Mouse (Mus musculus) large intestine, adult 2 months (tissue): ENCODE measurements around the gene Gm28036. TPM values are rescaled to one million over a fixed set of nuclear protein-coding genes. Genes with fewer than 3 reads are reported as not detected.
"Not testable (repeated sequence)": the region's sequence is repeated elsewhere in the genome, so short reads cannot be mapped to it uniquely, and the experiment has no call there.

Source experiments
- DNase-seq: peaks from one replicate; pipeline ENCODE4 v3.0.0-alpha.2; 2012; ENCODE audit warnings: low read depth, low spot score
- WGBS: fragments of 180-500 bp; shearing (Covaris S2); methylation state at CpG from one replicate; pipeline ENCODE4 v1.1.7; 2018; 5-methylcytosine and 5-hydroxymethylcytosine counted together
- polyA plus RNA-seq: library from polyadenylated mRNA; depleted of rRNA; stranded (reverse); fragments of >200 nt; gene quantifications from 2 replicates; pipeline ENCODE4 v1.2.3, GENCODE M21; 2012; rRNA removed

Gm28036 gene
- polyA plus RNA-seq, result 1.1 and 3.1 TPM in 2 replicates

DNA sequence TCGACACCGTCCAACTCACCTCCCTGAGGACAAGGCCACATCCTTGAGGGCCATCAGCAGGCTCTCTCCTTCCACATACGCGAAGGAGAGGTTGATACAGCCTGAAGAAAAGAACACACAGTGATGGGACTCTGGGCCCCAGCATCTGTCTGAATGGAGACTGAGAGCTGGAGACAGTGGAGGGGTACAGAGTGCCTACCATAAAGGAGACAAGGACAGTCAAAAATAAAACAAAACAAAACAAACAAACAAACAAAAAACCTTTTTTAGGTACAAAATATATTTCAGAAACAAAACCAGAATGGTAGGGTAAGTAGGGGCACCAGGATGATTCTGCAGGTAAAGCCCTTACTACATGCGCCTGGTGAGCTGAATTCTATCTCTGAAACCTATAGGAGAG, at the start of gene Gm28036:
Gene Gm28036 (minus strand): TSS at position 101 of the 400 bp plus-strand sequence.
- DNase-seq, result no peak
- 96% methylated on average over 5 of the region's 5 CpGs for WGBS

DNA sequence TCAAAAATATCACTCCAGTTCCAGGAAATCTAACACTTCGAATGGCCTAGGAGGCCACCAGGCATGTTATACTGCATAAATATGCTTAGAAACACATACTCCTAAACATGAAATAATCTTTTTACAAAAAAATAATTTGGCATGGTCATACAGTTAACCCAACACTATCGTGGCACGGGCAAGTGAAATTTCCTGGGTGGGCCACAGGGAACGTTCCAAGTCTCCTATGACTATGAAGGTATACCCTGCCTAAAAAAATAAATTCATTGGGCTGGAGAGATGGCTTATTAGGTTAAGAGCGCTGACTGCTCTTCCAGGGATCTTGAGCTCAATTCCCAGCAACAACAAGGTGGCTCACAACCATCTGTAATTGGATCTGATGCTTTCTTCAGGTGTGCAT, 39.7 kb upstream of the Gm28036 start:
- 92% methylated on average over 5 of the region's 5 CpGs for WGBS
- DNase-seq, result no peak

DNA sequence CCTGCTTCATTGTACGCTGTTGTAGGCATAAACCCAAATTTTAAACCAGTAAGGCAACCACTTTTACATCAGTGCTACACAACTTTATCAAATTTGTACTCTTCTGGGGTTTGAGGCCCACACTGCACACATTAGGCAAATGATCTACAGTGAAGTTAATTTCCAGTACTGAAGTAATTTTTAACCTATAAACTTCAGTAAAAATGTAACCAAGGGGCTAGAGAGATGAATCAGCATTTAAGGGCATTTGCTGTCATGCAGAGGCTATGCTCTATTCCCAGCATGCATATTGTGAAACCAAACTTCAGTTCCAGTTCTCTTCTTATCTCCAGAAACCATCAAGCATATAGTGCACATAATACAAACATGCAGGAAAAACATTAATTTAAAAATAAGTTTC, 38.6 kb upstream of the Gm28036 start:
- WGBS, result 98% methylated on average over 1 of the region's 1 CpGs

DNA sequence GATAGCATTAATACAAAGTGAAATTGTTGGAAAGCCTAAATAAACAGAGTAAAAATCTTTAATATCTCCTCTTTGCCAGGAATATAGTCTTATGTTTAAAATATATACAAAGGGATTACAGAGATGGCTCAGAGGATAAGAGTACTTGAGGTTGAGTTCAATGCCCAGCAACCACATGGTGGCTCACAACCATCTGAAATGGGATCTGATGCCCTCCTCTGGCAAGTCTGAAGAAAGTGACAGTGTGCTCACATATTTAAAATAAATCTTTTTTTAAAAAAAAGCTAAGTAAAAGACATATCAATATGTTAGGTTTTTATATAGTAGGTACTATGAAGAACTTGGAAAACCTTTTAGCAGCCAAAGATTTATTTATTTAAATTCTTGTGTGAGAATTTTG, 24.6 kb upstream of the Gm28036 start:
- DNase-seq, result no peak

More for the DNA sequence above, 38.6 kb upstream of the Gm28036 start:
- DNase-seq, result no peak

DNA sequence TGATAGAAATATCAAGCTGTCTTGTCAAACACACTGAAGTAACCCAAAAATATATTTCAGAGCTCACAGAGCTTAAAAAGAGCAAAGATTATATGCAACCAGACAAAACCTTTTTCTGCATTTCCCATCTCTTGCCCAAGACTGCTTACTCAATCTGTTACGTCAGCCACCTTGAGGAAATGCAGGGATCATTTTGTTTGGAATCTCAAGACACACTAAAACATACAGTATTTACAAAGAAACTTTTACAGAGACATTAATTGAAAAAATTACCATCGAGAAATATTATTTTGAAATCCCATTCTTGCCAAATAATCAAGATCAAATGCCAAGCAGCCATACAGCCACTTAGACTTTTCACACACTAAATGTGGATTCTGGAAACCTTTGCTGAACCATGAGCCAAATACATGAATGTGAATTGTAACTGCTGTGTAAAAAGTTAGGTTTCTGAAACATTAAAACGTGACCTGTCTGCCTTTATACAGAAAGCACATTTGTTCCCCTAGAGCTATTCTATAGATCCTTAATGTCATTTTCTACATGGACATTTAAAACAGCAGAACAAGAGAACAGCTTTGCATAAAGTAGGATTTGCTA, 20.5 kb upstream of the Gm28036 start:
- no peak for DNase-seq
- WGBS, result 75% methylated on average over 3 of the region's 3 CpGs

DNA sequence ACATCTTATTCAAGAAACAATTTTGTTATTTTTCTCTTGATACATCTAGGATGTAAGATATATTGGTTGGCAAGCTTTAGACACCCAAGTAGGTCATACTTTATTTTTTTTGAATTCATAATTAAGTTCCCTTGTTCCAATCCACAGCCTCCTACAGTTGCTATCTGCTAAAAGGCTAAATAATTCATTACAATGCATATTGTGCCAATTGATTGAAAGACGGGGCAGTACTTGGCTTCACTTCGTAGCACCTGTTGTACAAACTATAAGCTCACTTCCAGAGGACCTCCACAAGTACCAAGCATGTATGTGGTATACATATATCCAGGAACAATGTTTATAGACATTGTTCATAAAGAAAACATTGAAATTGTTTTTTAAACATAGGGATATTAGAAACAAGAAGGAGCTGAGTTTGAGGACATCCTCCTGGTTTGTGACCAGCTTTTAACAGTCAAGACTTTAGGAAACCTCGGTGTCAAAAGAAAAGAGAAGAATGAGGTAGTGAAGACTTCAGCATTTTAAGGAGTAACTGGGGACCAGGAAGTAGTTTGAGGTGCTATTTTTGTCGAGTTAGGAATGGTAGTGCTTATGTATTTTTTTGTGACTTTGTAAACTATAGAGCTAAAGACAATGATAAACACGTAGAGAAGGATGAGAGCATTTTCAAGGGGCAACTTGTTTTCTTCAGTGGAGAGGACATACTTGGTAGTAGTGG, 19.5 kb upstream of the Gm28036 start:
- DNase-seq, result no peak
- WGBS, result 50% methylated on average over 5 of the region's 5 CpGs

DNA sequence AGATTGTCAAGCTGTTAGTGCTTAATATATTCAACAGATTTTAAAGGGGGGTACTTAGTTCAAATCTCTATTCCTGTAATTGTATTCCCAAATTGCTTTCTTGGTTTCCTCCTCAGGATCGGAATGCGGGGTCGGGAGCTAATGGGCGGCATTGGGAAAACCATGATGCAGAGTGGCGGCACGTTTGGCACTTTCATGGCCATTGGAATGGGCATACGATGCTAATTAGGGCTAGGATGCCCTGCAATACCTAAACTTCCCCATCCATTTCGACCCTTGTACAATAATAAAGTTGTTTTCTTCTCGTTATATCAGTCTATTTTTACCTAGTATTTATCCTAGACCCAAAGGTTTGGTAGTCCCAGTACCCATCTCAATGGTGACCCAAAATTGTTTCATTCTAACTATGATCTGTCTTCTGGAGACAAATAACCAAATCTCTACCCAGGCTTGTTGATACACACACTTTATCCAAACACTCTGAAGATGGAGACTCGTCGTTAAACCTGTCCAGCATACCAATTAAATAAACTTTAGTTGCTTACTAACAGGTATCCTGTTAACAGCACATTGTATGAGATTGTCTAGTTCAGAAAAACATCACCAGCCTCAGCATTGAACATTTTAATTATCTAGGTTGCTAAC, 18.7 kb upstream of the Gm28036 start:
- no peak for DNase-seq
- WGBS, result 41% methylated on average over 11 of the region's 11 CpGs

DNA sequence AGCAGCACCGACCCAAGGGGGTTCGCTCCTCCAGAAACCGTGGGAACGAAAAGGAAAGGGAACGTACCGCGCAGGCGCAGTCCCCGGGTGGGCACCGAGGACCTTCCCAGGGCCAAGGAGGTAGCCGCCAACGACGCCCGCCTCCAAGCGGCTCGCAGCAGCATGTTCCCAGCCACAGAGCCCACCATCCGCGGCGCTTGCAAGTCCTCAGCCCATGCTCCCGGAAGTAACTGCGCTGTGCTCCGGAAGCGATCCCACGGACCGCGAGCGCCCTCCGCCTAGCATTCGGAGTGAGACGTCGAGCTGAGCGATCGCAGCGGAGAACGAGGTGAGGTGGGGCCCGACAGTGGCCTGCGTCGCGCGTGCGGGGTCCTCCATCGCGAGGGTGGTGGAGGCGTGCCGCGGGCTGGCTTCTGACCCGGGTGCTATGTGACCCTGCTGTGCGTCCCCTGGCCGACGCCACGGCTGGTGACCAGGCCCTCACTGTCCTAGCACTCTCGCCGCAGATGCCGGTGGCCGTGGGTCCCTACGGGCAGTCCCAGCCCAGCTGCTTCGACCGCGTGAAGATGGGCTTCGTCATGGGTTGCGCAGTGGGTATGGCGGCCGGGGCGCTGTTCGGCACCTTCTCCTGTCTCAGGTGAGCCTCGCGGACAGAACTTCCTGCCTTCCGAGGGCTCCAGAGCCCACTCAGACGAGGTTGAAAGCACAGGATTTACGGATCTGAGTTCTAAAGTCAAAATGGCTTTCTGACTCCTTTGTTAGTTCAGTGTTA, 17.2 kb upstream of the Gm28036 start, which contains the start of the genes Romo1 and Nfs1:
Gene Romo1 (plus strand): TSS at position 87 of the 772 bp plus-strand sequence.
Gene Nfs1 (minus strand): TSS at position 234 of the 772 bp plus-strand sequence.
- under 1% methylated on average over 69 of the region's 70 CpGs for WGBS
- peak; percentile 56 for DNase-seq

DNA sequence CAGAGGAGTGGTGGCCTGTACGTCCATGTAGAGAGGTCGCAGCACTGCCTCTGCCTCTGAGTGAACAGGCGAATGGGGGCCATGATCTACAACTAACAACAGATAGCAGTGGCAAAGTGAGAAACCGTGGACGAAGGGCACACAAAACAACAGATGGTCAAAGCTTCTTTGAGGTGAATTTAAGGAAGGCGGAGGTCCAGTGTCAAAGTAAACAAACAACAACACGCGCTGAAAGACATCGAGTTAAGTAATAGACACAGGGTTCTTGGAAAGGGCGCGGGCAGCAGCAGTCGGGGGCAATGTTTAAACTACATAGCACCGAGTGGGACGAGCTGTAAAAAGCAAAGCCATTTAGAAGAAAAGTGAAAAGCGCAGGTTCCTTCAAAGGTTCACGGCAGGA, 16.5 kb upstream of the Gm28036 start:
- 2% methylated on average over 16 of the region's 16 CpGs for WGBS
- DNase-seq, result no peak

DNA sequence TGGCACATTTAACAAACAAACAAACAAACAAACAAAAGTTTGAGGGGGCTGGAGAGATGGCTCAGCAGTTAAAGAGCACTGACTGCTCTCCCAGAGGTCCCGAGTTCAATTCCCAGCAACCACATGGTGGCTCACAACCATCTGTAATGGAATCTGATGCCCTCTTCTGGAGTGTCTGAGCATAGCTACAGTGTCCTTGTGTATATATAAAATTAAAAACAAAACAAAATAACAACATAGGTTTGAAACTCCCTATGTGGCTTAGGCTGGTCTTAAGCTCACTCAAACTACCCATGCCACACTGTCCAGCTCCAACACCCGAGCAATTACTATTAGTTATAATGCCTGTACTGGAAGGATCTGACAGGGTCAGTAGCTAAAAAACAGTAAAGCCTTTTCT, 15.9 kb upstream of the Gm28036 start:
- WGBS, result 86% methylated on average over 2 of the region's 2 CpGs

DNA sequence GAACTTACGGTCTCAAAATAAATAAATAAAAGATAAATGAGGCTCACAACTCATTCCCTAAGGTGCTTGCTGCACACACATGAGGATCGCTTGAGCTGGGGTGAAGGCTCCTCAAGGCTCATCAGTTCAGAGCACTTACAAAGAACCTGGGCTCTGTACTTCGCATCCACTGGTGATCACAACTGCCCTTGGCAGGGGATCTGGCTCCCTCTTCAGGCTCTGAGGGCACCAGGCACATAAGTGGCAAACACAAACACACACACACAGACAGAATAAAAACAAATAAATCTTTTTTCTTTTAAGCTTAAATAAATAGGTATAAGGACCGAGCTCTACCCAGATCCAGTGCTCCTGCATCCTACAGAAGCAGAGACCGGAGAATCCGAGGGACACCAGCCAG, 8.8 kb upstream of the Gm28036 start:
- DNase-seq, result no peak
- WGBS, result 89% methylated on average over 6 of the region's 6 CpGs

More for the DNA sequence above, 15.9 kb upstream of the Gm28036 start:
- no peak for DNase-seq

DNA sequence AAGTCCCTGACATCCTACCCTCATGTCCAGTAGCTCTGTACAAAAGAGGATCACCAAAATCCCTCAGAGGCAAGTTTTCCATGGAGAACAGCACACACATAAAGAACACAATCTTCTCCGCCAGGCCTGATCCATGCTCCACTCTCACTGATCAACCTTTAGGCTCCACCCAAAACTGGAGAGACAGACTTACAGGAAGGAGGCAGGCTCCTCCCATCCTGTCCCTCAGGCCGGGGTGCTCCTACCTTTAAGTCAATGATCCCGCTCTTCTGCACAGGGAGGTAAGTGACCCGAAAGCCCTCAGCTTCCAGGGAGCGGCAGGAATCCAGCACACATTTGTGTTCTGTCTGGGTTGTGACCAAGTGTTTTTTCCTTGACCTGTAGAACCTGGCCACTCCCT, 7.3 kb upstream of the Gm28036 start:
- WGBS, result 90% methylated on average over 5 of the region's 5 CpGs
- no peak for DNase-seq

DNA sequence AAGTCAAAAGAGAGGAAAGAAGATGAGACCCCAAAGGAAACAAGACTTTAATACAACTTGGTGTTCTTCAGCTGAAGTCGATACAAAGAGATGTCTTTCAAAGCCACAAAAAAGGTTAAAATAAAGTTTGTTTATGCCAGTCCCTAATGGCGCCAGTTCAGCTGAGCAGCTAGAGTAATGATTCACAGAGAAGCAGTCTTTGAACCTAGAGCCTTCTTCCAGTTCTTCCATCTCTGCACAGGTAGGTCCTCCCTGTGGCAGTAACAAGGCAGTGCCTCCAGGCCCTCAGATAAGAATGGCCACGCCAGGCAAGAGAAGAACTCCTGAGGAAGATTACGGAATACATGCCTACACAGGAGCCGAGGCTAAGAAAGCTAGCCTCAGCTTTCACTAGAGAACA, 3.2 kb downstream of the Gm28036 start:
- WGBS, result 91% methylated on average over 5 of the region's 5 CpGs
- DNase-seq, result no peak

DNA sequence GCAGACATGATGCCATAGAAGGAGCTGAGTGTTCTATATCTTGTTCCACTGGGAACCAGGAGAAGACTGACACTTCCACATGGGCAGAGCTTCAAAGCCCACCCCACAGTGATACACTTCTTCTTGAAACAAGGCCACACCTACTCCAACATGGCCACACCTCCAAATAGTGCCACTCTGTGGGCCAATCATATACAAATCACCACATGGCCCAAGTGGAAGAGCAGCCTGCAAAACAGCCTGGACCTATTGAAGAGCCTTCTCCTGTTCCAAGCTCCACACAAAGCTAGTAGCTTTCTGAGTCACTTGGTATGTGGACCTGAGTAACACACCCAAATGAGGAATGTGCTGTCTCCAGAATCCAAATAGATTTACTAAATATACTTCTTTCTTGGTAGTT, 7.3 kb downstream of the Gm28036 start:
- no peak for DNase-seq

DNA sequence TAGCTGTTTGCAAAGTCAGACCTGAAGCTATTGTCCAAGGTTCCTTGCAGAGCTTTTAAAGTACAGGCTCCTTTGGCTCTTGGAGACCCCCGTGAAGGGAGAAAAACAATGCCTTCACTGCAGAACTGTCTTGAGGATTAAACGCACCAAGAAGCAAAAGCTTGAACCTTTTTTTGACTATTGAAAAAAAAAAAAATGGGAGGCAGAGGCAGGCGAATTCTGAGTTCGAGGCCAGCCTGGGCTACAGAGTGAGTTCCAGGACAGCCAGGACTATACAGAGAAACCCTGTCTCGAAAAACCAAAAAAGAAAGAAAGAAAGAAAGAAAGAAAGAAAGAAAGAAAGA, 14.8 kb downstream of the Gm28036 start:
- 13% methylated on average over 5 of the region's 5 CpGs for WGBS
- DNase-seq, result not testable (repeated sequence)

DNA sequence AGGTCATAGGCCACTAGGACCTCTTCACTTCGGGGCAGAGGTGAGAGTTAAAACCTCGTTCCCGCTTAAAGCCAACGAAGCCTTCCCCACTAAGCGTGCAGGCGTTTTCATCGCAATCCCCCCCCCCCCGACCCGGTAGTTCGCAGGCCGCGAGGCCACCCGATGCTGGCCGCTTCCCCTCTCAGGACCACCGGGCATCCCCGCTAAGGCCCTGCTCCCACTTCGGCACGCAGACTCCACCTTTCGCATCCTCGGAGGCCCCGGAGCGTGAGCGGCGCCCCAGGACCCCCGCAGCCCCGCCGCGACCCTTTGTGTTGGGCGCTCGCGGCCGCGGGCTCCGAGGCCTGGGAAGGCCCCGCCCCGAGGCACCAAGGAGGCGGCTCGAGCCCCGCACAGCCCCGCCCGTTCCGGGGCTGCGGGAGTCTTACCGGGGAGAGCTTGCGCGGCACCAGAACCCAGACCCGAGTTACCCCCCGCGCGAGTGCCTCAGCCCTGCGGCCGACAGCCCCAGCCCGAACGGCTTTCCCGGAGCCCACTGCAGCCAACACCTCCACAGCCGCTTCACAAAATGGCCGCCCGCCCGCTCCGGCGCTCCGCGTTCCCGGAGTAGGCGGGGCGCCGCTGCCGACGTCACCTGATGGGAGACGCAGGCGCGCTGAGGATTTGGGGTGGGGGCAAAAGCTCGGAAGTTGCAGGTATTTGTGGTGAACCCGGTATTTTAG, 15.4 kb downstream of the Gm28036 start, which contains the start of the genes Cpne1 and Rbm12:
Gene Cpne1 (minus strand): TSS at position 608 of the 722 bp plus-strand sequence.
Gene Rbm12 (minus strand): TSS at position 621 of the 722 bp plus-strand sequence.
- peak; percentile 61 for DNase-seq
- under 1% methylated on average over 74 of the region's 74 CpGs for WGBS

DNA sequence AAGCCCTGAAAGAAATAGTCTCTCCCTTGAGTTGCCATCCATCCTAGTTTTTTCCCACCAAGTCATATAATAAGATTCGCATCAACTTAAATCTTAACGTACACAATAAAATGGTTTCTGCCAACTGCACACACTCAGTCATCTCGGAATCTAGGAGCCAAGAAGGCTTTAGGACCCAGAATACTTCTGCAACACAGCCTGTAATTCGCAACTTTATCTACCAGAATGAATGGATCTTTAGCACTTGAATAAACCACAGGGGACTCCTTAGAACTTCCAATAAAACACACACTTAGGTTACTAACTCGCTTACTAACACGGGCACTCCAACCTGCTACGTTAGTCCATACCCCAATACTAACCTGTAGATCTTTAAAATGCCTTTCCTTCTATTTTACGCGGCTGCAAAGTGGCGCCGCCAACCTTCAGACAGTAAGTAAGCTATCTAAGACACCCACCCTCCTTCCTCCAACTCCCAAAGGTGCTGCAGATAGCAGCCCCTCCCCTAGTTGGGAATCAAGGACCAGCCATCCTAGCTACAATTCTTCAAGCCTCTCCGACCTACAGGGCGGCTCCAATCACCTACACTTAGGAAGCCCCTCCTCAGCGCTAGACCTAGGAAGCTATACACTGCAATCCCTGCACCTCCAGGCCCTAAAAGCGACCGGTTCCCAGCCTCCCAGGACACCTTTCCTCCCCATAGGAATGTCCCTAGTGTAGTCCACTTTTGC, 16.1 kb downstream of the Gm28036 start:
- under 1% methylated on average over 16 of the region's 16 CpGs for WGBS
- no peak for DNase-seq

DNA sequence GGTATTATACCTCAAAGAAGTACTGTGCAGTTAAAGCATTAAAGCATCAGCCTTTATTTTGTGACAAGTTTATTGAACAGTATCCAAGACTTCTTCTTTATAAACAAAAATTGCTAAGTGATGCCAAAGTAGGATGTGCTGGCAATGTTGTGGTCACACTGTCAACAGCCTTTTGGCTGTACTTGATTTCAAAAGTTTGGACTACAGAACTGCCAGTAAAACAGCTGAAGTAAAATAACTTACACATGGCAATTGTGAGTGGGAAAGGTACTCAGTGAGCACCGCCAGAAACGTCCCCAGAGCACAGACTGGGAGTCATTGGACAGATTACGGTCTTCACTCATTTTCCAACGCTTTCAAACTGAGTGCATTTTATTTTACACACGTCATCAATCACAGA, 35.0 kb downstream of the Gm28036 start:
- 75% methylated on average over 5 of the region's 5 CpGs for WGBS

DNA sequence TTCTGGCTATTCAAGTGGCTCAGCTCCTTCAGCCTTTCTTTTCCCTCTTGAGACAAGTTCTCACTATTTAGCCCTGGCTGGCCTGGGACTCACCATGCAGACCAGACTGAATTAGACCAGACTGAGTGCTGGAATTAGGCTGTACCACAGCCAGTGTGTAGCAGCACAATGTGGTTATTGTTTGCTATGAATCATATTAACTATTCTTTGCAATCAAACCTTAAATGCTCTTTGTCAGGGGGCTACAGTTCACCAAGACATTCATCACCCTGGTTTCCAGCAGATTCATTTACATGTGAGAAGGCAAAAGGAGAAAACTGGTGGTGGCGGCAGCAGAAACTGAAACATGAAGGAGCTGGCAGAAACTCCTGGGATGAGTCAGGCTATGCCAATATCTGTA, 37.1 kb downstream of the Gm28036 start:
- WGBS, result 82% methylated on average over 1 of the region's 1 CpGs
- no peak for DNase-seq

More for the DNA sequence above, 35.0 kb downstream of the Gm28036 start:
- DNase-seq, result no peak
